ENCODE assay signal across 7 mouse cellular contexts in the genomic region with DNA sequence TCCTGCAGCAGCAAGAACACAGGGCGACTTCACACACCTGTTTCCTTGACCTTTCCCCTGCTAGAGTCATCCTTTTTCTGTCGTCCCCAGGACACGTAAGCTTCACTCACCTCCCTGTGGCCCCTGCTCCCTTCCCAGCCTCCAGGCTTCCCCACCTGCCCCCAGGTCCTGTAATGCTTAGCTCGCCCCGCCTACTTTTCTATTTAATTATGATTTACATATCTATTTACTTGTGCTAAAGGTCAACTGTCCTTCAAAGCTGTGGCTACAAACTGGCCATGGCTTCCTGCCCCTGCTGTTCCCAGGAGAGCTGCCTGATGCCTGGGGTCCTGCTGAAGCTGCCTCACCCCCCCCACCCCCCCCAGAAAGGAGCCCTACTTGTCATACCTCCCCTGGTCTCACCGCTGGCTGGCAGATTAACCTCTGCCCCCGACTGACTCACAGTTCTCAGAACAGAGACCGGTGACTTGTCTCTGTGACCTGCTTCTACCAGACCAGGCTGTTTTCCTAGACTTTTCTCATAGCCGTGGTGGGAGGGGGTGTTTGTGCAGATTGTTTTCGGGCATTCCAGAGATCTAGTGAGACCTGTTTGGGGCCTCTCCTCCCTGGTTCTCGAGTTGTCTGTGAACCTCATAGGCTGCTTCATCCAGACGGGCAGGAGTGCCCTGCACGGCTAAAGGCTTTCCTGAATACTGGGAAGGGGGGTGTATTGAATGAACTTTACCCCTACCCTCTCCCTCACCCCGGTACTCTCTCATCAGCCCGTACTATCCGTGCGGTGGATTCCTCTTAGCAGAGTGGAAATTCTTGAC. TPM values are rescaled to one million over a fixed set of nuclear protein-coding genes. Genes with fewer than 3 reads are reported as not detected.
DNase-seq lines count a peak whose midpoint lies in the region; TF ChIP-seq lines count a peak whose summit lies in the region.

No protein-coding gene starts in this region.

- in situ Hi-C loops in ES-E14 (cut with MboI; ENCODE audit: low sequenced_read_pairs in 2 of 2, unreplicated experiment in 2 of 2): no loop called here

- H3K27ac ChIP-seq in ES-E14 (ENCODE audit: insufficient read depth, low read depth, low read length, poor library complexity, severe bottlenecking): no peak overlapping the region

- intact Hi-C loops in heart, postnatal 14 days (cut with DNase I): no loop called here

- no peak for DNase-seq in ES-E14 (ENCODE audit: low read depth, low spot score)
- DNase-seq in embryo, embryonic 10 days (ENCODE audit: low spot score): peak; percentile 54
- peak; percentile 49 to 60 for DNase-seq in kidney, adult 8-10 months
- DNase-seq in mesoderm, embryonic 11.5 days (ENCODE audit: low read depth, low spot score): peak; percentile 58
- no peak for DNase-seq in frontal cortex, postnatal 14 days (ENCODE audit: low spot score in 2 of 2)
- DNase-seq in cerebellum, adult 11 months: no peak
- no peak for DNase-seq in heart, postnatal 14 days

- H3K36me3 ChIP-seq in ES-E14 (ENCODE audit: control insufficient read depth, insufficient read depth, low read length, poor library complexity, severe bottlenecking): no peaks in the 10 kb centered on the region

- H3K9me3 ChIP-seq in ES-E14 (ENCODE audit: control insufficient read depth, insufficient read depth, low read depth, low read length): no peaks in the 10 kb centered on the region

- peaks cover 8 to 17% of the 10 kb centered on the region in 2 experiments; a peak in 3 of 4 replicates for H3K4me1 ChIP-seq in ES-E14 (ENCODE audit: control insufficient read depth in 2 of 2, insufficient read depth in 2 of 2, low read length in 2 of 2, poor library complexity in 1 of 2)

- H3K4me3 ChIP-seq in ES-E14 (ENCODE audit: insufficient read depth in 1 of 2, low read depth in 1 of 2, low read length in 2 of 2, poor library complexity in 1 of 2, severe bottlenecking in 1 of 2): no peak overlapping the region; a peak in 1 of 4 replicates

- H3K9ac ChIP-seq in ES-E14 (ENCODE audit: insufficient read depth, low read depth, low read length, poor library complexity, severe bottlenecking): peak overlapping the region; percentile 13; the same call in 1 of the 2 replicates

TF ChIP-seq in ES-E14, 5 proteins besides CTCF, POLR2A, EP300 and RAD21:
- no peak for TF ChIP-seq HCFC1 (IDR thresholded peaks at IDR 0.05; ENCODE audit: borderline replicate concordance, insufficient read depth, low read length)
- TF ChIP-seq ZC3H11A (IDR thresholded peaks at IDR 0.05; ENCODE audit: borderline replicate concordance, low read depth, low read length): no peak
- no peak for TF ChIP-seq ZNF384 (IDR thresholded peaks at IDR 0.05; ENCODE audit: low read depth, low read length)
- no peak for TF ChIP-seq MAFK (IDR thresholded peaks at IDR 0.05; ENCODE audit: insufficient read depth, low read depth, low read length)
- no peak for TF ChIP-seq CHD2 (IDR thresholded peaks at IDR 0.05; ENCODE audit: low read depth, low read length)

RNA-seq across cellular contexts. Expression of a gene that starts 51.9 kb away (rescaled TPM):
- total RNA-seq in ES-E14 (2012; rRNA removed): 5.5 and 7.7 TPM in 2 replicates
- 10 to 100 TPM; 20.2 to 21.6 TPM for total RNA-seq in heart, postnatal 14 days (2021)

Comparison
In these comparisons a context has a peak if more than half of its experiments do, and no peak if none do; other contexts are left out.
1. DNase-seq: peak in embryo, embryonic 10 days (single experiment), kidney, adult 8-10 months (2 of 2) and mesoderm, embryonic 11.5 days (single experiment); none in ES-E14 (single experiment), frontal cortex, postnatal 14 days (0 of 2), cerebellum, adult 11 months (single experiment) and heart, postnatal 14 days (0 of 2).